Mouse (Mus musculus): ENCODE measurements at regions not wholly inside any gene's neighbourhood (a gene's known extent, or its start where the extent isn't known, plus 50 kb on each side); places are given as distances from the start of the nearest gene placed in this dataset.

DNA sequence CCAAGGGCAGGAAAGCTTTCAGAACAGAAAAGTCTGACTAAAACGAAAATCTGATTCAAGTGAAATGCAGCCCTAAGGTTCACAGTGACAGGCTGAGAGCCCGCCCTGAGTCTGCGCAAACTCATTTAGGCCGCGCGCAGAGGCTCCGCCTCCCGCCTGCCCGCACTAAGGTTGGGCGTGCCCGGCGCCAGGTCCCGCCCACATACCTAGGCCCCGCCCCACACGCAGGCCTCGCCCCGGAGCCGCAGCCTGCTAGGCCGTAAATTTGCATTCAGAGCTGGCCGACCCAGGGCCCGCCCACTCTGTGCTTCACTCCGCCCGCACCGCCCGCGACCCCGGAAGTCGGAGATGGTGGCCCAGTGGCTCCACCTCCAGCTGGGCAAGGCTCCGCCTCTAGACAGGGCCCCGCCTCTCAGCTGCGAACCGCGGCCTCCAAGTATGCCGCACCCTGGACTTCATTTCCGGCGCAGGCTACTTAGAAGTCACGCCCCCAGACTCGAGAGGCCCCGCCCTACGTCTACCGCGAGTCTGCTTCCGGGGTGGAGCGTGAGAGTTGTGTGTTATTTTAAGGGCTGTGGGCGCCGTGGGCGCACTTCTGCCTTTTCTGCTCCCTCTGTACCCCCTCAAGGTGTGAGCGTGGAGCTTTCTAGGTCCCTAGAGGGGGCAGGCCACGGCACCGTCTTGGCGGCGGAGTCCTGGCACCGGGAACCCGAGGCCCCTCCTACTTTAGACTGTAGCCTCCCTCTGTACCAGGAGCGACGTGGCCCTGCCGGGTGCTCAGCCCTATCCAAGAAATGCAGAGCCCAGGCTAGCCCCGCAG, 52.3 kb upstream of the Wnt7b start:
- Histone ChIP-seq H3K36me3 (ENCODE audit: poor library complexity, severe bottlenecking) (no peaks in the 10 kb centered on the region), H3K4me1 (peaks cover 24% of the 10 kb centered on the region; the same call in 1 of the 2 replicates), H3K9me3 (replicated peaks) (no peaks in the 10 kb centered on the region), H3K27me3 (peaks cover 5% of the 10 kb centered on the region; the same call in 1 of the 2 replicates), H3K27ac (peak overlapping the region; percentile 83), H3K4me2 (peak overlapping the region; percentile 66), H3K4me3 (peak overlapping the region; percentile 59), H3K9ac (peak overlapping the region; percentile 72)
- peak; percentile 97 for ATAC-seq
- under 1% methylated on average over 58 of the region's 58 CpGs for WGBS

DNA sequence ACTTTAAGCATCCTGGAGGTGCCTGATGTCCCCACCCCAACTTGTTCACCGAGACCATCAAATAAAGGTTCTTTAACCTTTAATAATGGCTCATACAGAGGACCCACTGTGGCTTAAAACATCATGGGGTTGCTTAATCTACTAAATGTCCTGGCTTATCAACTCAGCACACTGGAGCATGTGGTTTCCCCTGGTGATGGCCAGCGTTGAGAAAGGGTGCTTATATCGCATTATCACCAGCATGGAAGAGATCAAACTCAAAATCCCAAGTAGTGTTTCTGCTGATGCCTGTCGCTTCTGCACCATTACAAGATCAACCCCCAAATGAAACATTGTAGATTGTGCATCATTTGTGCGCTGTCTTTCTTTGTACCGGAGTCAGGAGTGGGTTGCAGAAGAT, 53.2 kb upstream of the Wnt7b start:
- no peaks in the 10 kb centered on the region for H3K9me3 ChIP-seq (replicated peaks)
- peak overlapping the region; percentile 83; the same call in 1 of the 2 replicates for H3K27ac ChIP-seq
- peaks cover 20% of the 10 kb centered on the region; the same call in 1 of the 2 replicates for H3K4me1 ChIP-seq
- no peak overlapping the region; the same call in 1 of the 2 replicates for H3K9ac ChIP-seq
- H3K27me3 ChIP-seq, result peaks cover 8% of the 10 kb centered on the region; the same call in 1 of the 2 replicates
- ATAC-seq, result no peak
- H3K36me3 ChIP-seq (ENCODE audit: poor library complexity, severe bottlenecking), result no peaks in the 10 kb centered on the region
- peak overlapping the region; percentile 59 for H3K4me3 ChIP-seq
- 97% methylated on average over 6 of the region's 6 CpGs for WGBS
- H3K4me2 ChIP-seq, result peak overlapping the region; percentile 66

- ATAC-seq, result no peak
Observed at GRCm38 (mm10) chr15:85639566-85639965, 57.3 kb upstream of the Wnt7b start.

GRCm38 (mm10) chr15:85641120-85642080, 59.1 kb upstream of the Wnt7b start:
- no peak for ATAC-seq
- Histone ChIP-seq H3K27ac (no peak overlapping the region), H3K4me1 (peaks cover 11% of the 10 kb centered on the region), H3K4me2 (no peak overlapping the region), H3K9me3 (replicated peaks) (no peaks in the 10 kb centered on the region), H3K9ac (no peak overlapping the region), H3K27me3 (peaks cover 40% of the 10 kb centered on the region), H3K4me3 (no peak overlapping the region), H3K36me3 (ENCODE audit: poor library complexity, severe bottlenecking) (no peaks in the 10 kb centered on the region)
- WGBS, result 80% methylated on average over 15 of the region's 15 CpGs

More at GRCm38 (mm10) chr15:85639566-85639965, 57.3 kb upstream of the Wnt7b start:
- H3K9me3 ChIP-seq (replicated peaks), result no peaks in the 10 kb centered on the region
- H3K36me3 ChIP-seq (ENCODE audit: poor library complexity, severe bottlenecking), result no peaks in the 10 kb centered on the region
- H3K4me2 ChIP-seq, result no peak overlapping the region
- no peak overlapping the region for H3K9ac ChIP-seq
- H3K27ac ChIP-seq, result no peak overlapping the region
- H3K27me3 ChIP-seq, result peaks cover 31% of the 10 kb centered on the region
- WGBS, result 91% methylated on average over 2 of the region's 2 CpGs
- no peak overlapping the region for H3K4me3 ChIP-seq
- peaks cover 6% of the 10 kb centered on the region; the same call in 1 of the 2 replicates for H3K4me1 ChIP-seq

- Histone ChIP-seq H3K4me3 (no peak overlapping the region), H3K9ac (peak overlapping the region; percentile 62; the same call in 1 of the 2 replicates), H3K4me2 (peak overlapping the region; percentile 66), H3K27me3 (peaks cover 53% of the 10 kb centered on the region), H3K4me1 (peaks cover 18% of the 10 kb centered on the region), H3K36me3 (ENCODE audit: poor library complexity, severe bottlenecking) (no peaks in the 10 kb centered on the region), H3K9me3 (replicated peaks) (no peaks in the 10 kb centered on the region), H3K27ac (peak overlapping the region; percentile 65)
- 56% methylated on average over 8 of the region's 8 CpGs for WGBS
- no peak for ATAC-seq
Observed at GRCm38 (mm10) chr15:85645396-85645795, 63.1 kb upstream of the Wnt7b start.

GRCm38 (mm10) chr15:85645971-85646638, 63.8 kb upstream of the Wnt7b start:
- Histone ChIP-seq H3K27me3 (peaks cover 56% of the 10 kb centered on the region), H3K4me3 (peak overlapping the region; percentile 37), H3K4me1 (peaks cover 19% of the 10 kb centered on the region), H3K9me3 (replicated peaks) (no peaks in the 10 kb centered on the region), H3K9ac (peak overlapping the region; percentile 62), H3K4me2 (peak overlapping the region; percentile 66), H3K27ac (peak overlapping the region; percentile 65), H3K36me3 (ENCODE audit: poor library complexity, severe bottlenecking) (no peaks in the 10 kb centered on the region)
- ATAC-seq, result peak; percentile 56
- 1% methylated on average over 33 of the region's 33 CpGs for WGBS

- H3K27me3 ChIP-seq, result peaks cover 54% of the 10 kb centered on the region
- WGBS, result 36% methylated on average over 9 of the region's 10 CpGs
- peak overlapping the region; percentile 66 for H3K4me2 ChIP-seq
- peak overlapping the region; percentile 65 for H3K27ac ChIP-seq
- H3K9me3 ChIP-seq (replicated peaks), result no peaks in the 10 kb centered on the region
- peaks cover 26% of the 10 kb centered on the region for H3K4me1 ChIP-seq
- ATAC-seq, result peak; percentile 30; the same call in 1 of the 2 replicates
- H3K9ac ChIP-seq, result peak overlapping the region; percentile 62
- no peaks in the 10 kb centered on the region for H3K36me3 ChIP-seq (ENCODE audit: poor library complexity, severe bottlenecking)
- H3K4me3 ChIP-seq, result peak overlapping the region; percentile 37
Observed at GRCm38 (mm10) chr15:85646639-85647277, 64.5 kb upstream of the Wnt7b start.

- ATAC-seq, result no peak
- Histone ChIP-seq H3K4me1 (peaks cover 34% of the 10 kb centered on the region), H3K9ac (no peak overlapping the region), H3K36me3 (ENCODE audit: poor library complexity, severe bottlenecking) (no peaks in the 10 kb centered on the region), H3K27me3 (peaks cover 51% of the 10 kb centered on the region), H3K4me2 (no peak overlapping the region), H3K9me3 (replicated peaks) (no peaks in the 10 kb centered on the region), H3K4me3 (no peak overlapping the region), H3K27ac (no peak overlapping the region)
- 65% methylated on average over 6 of the region's 6 CpGs for WGBS
Observed at GRCm38 (mm10) chr15:85647593-85647992, 65.3 kb upstream of the Wnt7b start.

GRCm38 (mm10) chr15:85650241-85650640, 68.0 kb upstream of the Wnt7b start:
- no peaks in the 10 kb centered on the region for H3K9me3 ChIP-seq (replicated peaks)
- H3K4me1 ChIP-seq, result peaks cover 60% of the 10 kb centered on the region
- no peak overlapping the region for H3K9ac ChIP-seq
- H3K27me3 ChIP-seq, result peaks cover 37% of the 10 kb centered on the region
- 79% methylated on average over 5 of the region's 5 CpGs for WGBS
- no peak overlapping the region for H3K27ac ChIP-seq
- no peak for ATAC-seq
- no peak overlapping the region for H3K4me2 ChIP-seq
- no peak overlapping the region for H3K4me3 ChIP-seq
- no peaks in the 10 kb centered on the region for H3K36me3 ChIP-seq (ENCODE audit: poor library complexity, severe bottlenecking)

DNA sequence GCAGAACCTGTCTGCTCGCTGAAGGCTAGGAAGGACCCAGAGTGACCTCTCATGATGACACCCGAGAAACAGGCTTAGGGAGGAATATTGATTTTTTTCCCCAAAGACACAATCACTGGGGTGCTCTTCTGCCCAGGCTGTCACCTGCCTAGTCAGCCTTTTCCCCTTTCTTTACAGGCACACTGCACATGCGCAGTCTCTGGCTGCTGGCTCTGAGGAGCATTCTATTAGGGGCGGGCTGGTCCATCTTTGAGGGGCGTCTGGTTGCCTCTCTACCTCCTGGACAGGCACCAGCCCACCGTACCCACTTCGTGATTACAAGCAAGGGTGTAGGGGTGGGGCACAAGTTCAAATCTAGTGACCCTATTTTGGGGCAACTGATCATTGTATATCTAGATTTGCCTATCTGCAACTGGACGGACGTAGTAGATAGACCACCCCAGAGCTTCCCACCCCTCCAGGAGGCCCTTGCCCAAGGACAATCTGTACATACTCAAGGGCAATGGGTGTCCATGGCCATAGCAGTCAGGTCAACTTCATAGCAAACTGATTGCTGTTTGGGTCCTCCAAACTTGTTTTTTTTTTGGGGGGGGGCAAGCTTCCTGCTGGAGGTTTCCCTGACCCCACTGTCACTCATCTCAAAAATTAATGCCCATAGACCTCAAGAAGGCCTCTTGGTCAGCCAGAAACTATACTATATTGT, 69.6 kb upstream of the Wnt7b start:
- Histone ChIP-seq H3K9me3 (replicated peaks) (no peaks in the 10 kb centered on the region), H3K36me3 (ENCODE audit: poor library complexity, severe bottlenecking) (no peaks in the 10 kb centered on the region), H3K27me3 (peaks cover 40% of the 10 kb centered on the region), H3K4me3 (no peak overlapping the region), H3K4me1 (peaks cover 56% of the 10 kb centered on the region), H3K27ac (peak overlapping the region; percentile 99), H3K9ac (no peak overlapping the region), H3K4me2 (peak overlapping the region; percentile 70; the same call in 1 of the 2 replicates)
- ATAC-seq, result no peak
- 74% methylated on average over 9 of the region's 9 CpGs for WGBS
